25 mouse cellular contexts compared by ENCODE assay signal in the genomic region with DNA sequence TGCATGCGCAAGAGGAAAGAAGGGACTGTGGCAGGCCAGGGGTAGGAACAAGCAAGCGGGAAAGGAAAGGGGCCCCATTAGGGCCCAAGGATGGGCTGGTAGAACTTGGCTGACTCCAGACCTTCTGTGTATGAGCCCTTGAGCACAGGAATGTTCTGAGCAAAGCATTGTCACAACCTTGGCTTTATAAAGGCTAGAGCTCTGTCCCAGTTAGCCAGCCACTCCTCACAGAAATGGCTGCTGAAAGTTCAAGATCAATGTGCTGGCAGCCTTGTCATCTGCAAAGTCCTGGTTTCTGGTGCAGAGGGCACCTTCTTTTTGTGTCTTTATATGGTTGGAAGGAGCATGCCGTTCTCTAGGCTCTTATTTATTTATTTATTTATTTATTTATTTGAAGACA. TPM values are rescaled to one million over a fixed set of nuclear protein-coding genes. Genes with fewer than 3 reads are reported as not detected.
A peak's percentile ranks its signal among the peaks of the same experiment; 100 is the strongest.
DNase-seq lines count a peak whose midpoint lies in the region; ATAC-seq and TF ChIP-seq lines count a peak whose summit lies in the region.
"Had no signal": no experiment of that assay in that cellular context is flagged by ENCODE, and none has a peak within 500 bp of the region (broad histone marks: within the 10 kb centered on the region; RNA-seq: fewer than 3 reads in every experiment).

No protein-coding gene starts in this region.

- no peak for TF ChIP-seq EP300 in liver, embryonic 14.5 days (IDR thresholded peaks at IDR 0.05; ENCODE audit: low read depth)

- ATAC-seq in liver, embryonic 12.5 days, result no peak
- no peak for ATAC-seq in liver, embryonic 11.5 days (replicated peaks; ENCODE audit: low FRiP score)
- no peak for ATAC-seq in liver, embryonic 14.5 days (ENCODE audit: insufficient read depth)
- no peak for ATAC-seq in liver, embryonic 16.5 days (ENCODE audit: low read depth)
- ATAC-seq in cerebellum, adult (ENCODE audit: insufficient number of reproducible peaks, low FRiP score, low TSS enrichment), result no peak
- ATAC-seq: CD4-positive, CD25-positive, alpha-beta regulatory T cell, adult 4 months; forebrain, embryonic 13.5 days; forebrain, embryonic 16.5 days; hindbrain, embryonic 16.5 days; intestine, embryonic 15.5 days had no signal

- peak overlapping the region; percentile 98 for H3K27ac ChIP-seq in liver, embryonic 12.5 days
- no peak overlapping the region for H3K27ac ChIP-seq in liver, embryonic 11.5 days (ENCODE audit: low read depth, low read length)
- peak overlapping the region; percentile 99 for H3K27ac ChIP-seq in liver, embryonic 14.5 days
- peak overlapping the region; percentile 98 for H3K27ac ChIP-seq in liver, embryonic 16.5 days (ENCODE audit: low read length)
- H3K27ac ChIP-seq: embryonic facial prominence, embryonic 12.5 days; embryonic facial prominence, embryonic 15.5 days; forebrain, embryonic 10.5 days; forebrain, embryonic 13.5 days; hindbrain, embryonic 10.5 days; hindbrain, embryonic 13.5 days; intestine, embryonic 15.5 days had no signal

- TF ChIP-seq CTCF in liver, embryonic 14.5 days (IDR thresholded peaks at IDR 0.05; ENCODE audit: low read depth), result no peak

- H3K4me3 ChIP-seq in liver, embryonic 12.5 days, result no peak overlapping the region
- no peak overlapping the region for H3K4me3 ChIP-seq in liver, embryonic 11.5 days (ENCODE audit: low read depth, low read length)
- no peak overlapping the region for H3K4me3 ChIP-seq in liver, embryonic 14.5 days (ENCODE audit: insufficient read depth in 1 of 2, low read depth in 2 of 2, low read length in 2 of 2)
- no peak overlapping the region for H3K4me3 ChIP-seq in liver, embryonic 16.5 days (ENCODE audit: low read depth, low read length)
- H3K4me3 ChIP-seq: embryonic facial prominence, embryonic 12.5 days; embryonic facial prominence, embryonic 15.5 days; forebrain, embryonic 10.5 days; forebrain, embryonic 13.5 days; heart, embryonic 12.5 days; heart, embryonic 15.5 days; hindbrain, embryonic 10.5 days; hindbrain, embryonic 13.5 days; intestine, embryonic 15.5 days had no signal

- H3K27me3 ChIP-seq in liver, embryonic 12.5 days (replicated peaks), result peaks cover 41% of the 10 kb centered on the region
- peaks cover 4% of the 10 kb centered on the region for H3K27me3 ChIP-seq in liver, embryonic 11.5 days (replicated peaks; ENCODE audit: control insufficient read depth, insufficient read depth, low read length)
- peaks cover 2% of the 10 kb centered on the region; the same call in 1 of the 2 replicates for H3K27me3 ChIP-seq in liver, embryonic 14.5 days (ENCODE audit: control insufficient read depth, insufficient read depth, low read length)
- no peaks in the 10 kb centered on the region for H3K27me3 ChIP-seq in liver, embryonic 16.5 days (ENCODE audit: control insufficient read depth, insufficient read depth, low read depth, low read length)
- H3K27me3 ChIP-seq: embryonic facial prominence, embryonic 12.5 days; embryonic facial prominence, embryonic 15.5 days; forebrain, embryonic 13.5 days; heart, embryonic 12.5 days; heart, embryonic 15.5 days; intestine, embryonic 15.5 days had no signal

- peak overlapping the region; percentile 67 for H3K4me2 ChIP-seq in liver, embryonic 12.5 days
- H3K4me2 ChIP-seq in liver, embryonic 11.5 days, result no peak overlapping the region
- H3K4me2 ChIP-seq in liver, embryonic 14.5 days (ENCODE audit: low read depth), result peak overlapping the region; percentile 81
- peak overlapping the region; percentile 74 for H3K4me2 ChIP-seq in liver, embryonic 16.5 days (ENCODE audit: low read depth, low read length)
- H3K4me2 ChIP-seq: embryonic facial prominence, embryonic 12.5 days; embryonic facial prominence, embryonic 15.5 days; forebrain, embryonic 13.5 days; heart, embryonic 12.5 days; heart, embryonic 15.5 days; hindbrain, embryonic 13.5 days; intestine, embryonic 15.5 days had no signal

- peak; percentile 50 for DNase-seq in adrenal gland, postnatal 14 days
- no peak for DNase-seq in adrenal gland, postnatal 4 days (ENCODE audit: low spot score in 2 of 2)
- no peak for DNase-seq in liver, embryonic 11.5 days (ENCODE audit: low spot score)
- no peak for DNase-seq in liver, embryonic 14.5 days (ENCODE audit: low read depth in 3 of 3, low spot score in 3 of 3)
- no peak for DNase-seq in layer of hippocampus, adult 9-10 months (ENCODE audit: low spot score)
- DNase-seq: cerebellum, adult 9-11 months; gastrocnemius, postnatal 10 days; gastrocnemius, postnatal 36 days; heart, postnatal 10 days; heart, postnatal 36 days had no signal

- peaks cover 80% of the 10 kb centered on the region for H3K4me1 ChIP-seq in liver, embryonic 12.5 days
- H3K4me1 ChIP-seq in liver, embryonic 11.5 days (replicated peaks; ENCODE audit: control insufficient read depth, insufficient read depth, low read length), result peaks cover 47% of the 10 kb centered on the region
- H3K4me1 ChIP-seq in liver, embryonic 14.5 days (replicated peaks; ENCODE audit: control insufficient read depth in 2 of 2, insufficient read depth in 2 of 2, low read length in 1 of 2), result peaks cover 57 to 60% of the 10 kb centered on the region in 2 experiments
- peaks cover 72% of the 10 kb centered on the region for H3K4me1 ChIP-seq in liver, embryonic 16.5 days (ENCODE audit: control insufficient read depth, low read depth, low read length)
- H3K4me1 ChIP-seq: embryonic facial prominence, embryonic 12.5 days; embryonic facial prominence, embryonic 15.5 days; forebrain, embryonic 10.5 days; forebrain, embryonic 13.5 days; hindbrain, embryonic 13.5 days had no signal

- no peaks in the 10 kb centered on the region for H3K9me3 ChIP-seq in liver, embryonic 12.5 days (replicated peaks)
- H3K9me3 ChIP-seq in liver, embryonic 11.5 days (ENCODE audit: control insufficient read depth, low read length), result no peaks in the 10 kb centered on the region
- no peaks in the 10 kb centered on the region for H3K9me3 ChIP-seq in liver, embryonic 14.5 days (ENCODE audit: control insufficient read depth, low read length)
- H3K9me3 ChIP-seq in liver, embryonic 16.5 days (replicated peaks; ENCODE audit: control insufficient read depth, low read length), result no peaks in the 10 kb centered on the region
- H3K9me3 ChIP-seq: embryonic facial prominence, embryonic 12.5 days; embryonic facial prominence, embryonic 15.5 days; forebrain, embryonic 10.5 days; forebrain, embryonic 13.5 days; heart, embryonic 12.5 days; heart, embryonic 15.5 days; hindbrain, embryonic 10.5 days; hindbrain, embryonic 13.5 days; intestine, embryonic 15.5 days had no signal

- H3K9ac ChIP-seq in liver, embryonic 12.5 days, result peak overlapping the region; percentile 64
- H3K9ac ChIP-seq in liver, embryonic 11.5 days (ENCODE audit: low read depth, low read length), result no peak overlapping the region
- peak overlapping the region; percentile 66 for H3K9ac ChIP-seq in liver, embryonic 14.5 days (replicated peaks)
- H3K9ac ChIP-seq in liver, embryonic 16.5 days (ENCODE audit: low read depth, low read length), result peak overlapping the region; percentile 46
- H3K9ac ChIP-seq: embryonic facial prominence, embryonic 12.5 days; embryonic facial prominence, embryonic 15.5 days; forebrain, embryonic 13.5 days; heart, embryonic 12.5 days; heart, embryonic 15.5 days; hindbrain, embryonic 13.5 days; intestine, embryonic 15.5 days had no signal

- 78% methylated on average over 3 of the region's 3 CpGs for WGBS in liver, embryonic 12.5 days (ENCODE audit: insufficient replicate concordance)
- WGBS in liver, embryonic 11.5 days, result 86% methylated on average over 3 of the region's 3 CpGs
- 82% methylated on average over 3 of the region's 3 CpGs for WGBS in liver, embryonic 14.5 days (ENCODE audit: insufficient replicate concordance)
- 75% methylated on average over 3 of the region's 3 CpGs for WGBS in liver, embryonic 16.5 days (ENCODE audit: insufficient replicate concordance)

- H3K36me3 ChIP-seq in liver, embryonic 12.5 days, result no peaks in the 10 kb centered on the region
- no peaks in the 10 kb centered on the region for H3K36me3 ChIP-seq in liver, embryonic 11.5 days (ENCODE audit: control insufficient read depth, insufficient read depth, low read length)
- no peaks in the 10 kb centered on the region for H3K36me3 ChIP-seq in liver, embryonic 14.5 days (replicated peaks; ENCODE audit: control insufficient read depth, insufficient read depth, low read depth)
- no peaks in the 10 kb centered on the region for H3K36me3 ChIP-seq in liver, embryonic 16.5 days (ENCODE audit: control insufficient read depth, insufficient read depth)
- H3K36me3 ChIP-seq: embryonic facial prominence, embryonic 12.5 days; embryonic facial prominence, embryonic 15.5 days; forebrain, embryonic 10.5 days; heart, embryonic 12.5 days; heart, embryonic 15.5 days; hindbrain, embryonic 10.5 days; hindbrain, embryonic 13.5 days; intestine, embryonic 15.5 days had no signal

RNA-seq across cellular contexts. Expression of a gene that starts 23.8 kb away (rescaled TPM):
- 60.2 and 61.5 TPM in 2 replicates for total RNA-seq in adrenal gland, postnatal 14 days (2021)
- 10 to 100 TPM; 55.2 to 62.3 TPM for total RNA-seq in adrenal gland, postnatal 4 days (2021)
- polyA plus RNA-seq in liver, embryonic 12.5 days (2016; fragmentation: Nextera tagmentation; extraction: Ambion mirVana), result 28.2 and 28.5 TPM in 2 replicates
- polyA plus RNA-seq in liver, embryonic 11.5 days (2014; fragmentation: Nextera tagmentation; extraction: Ambion mirVana), result 19.3 TPM in 2 replicates
- 13.9 and 16.2 TPM in 2 replicates for polyA plus RNA-seq in liver, embryonic 14.5 days (2012; rRNA removed)
- 22.7 and 24.1 TPM in 2 replicates for polyA plus RNA-seq in liver, embryonic 14.5 days (2014; fragmentation: Nextera tagmentation; extraction: Ambion mirVana)
- 22.6 and 23.2 TPM in 2 replicates for polyA plus RNA-seq in liver, embryonic 16.5 days (2015; fragmentation: Nextera tagmentation; extraction: Ambion mirVana)

RNA-seq across cellular contexts. Expression of a gene that starts 28.8 kb away (rescaled TPM):
- total RNA-seq in adrenal gland, postnatal 14 days (2021), result 23.7 and 27.2 TPM in 2 replicates
- total RNA-seq in adrenal gland, postnatal 4 days (2021), result 10 to 100 TPM; 25.7 to 27.5 TPM
- 23.7 and 26.8 TPM in 2 replicates for polyA plus RNA-seq in liver, embryonic 12.5 days (2016; fragmentation: Nextera tagmentation; extraction: Ambion mirVana)
- 29.1 and 30.0 TPM in 2 replicates for polyA plus RNA-seq in liver, embryonic 11.5 days (2014; fragmentation: Nextera tagmentation; extraction: Ambion mirVana)
- 10.6 and 10.9 TPM in 2 replicates for polyA plus RNA-seq in liver, embryonic 14.5 days (2012; rRNA removed)
- 11.9 and 14.4 TPM in 2 replicates for polyA plus RNA-seq in liver, embryonic 14.5 days (2014; fragmentation: Nextera tagmentation; extraction: Ambion mirVana)
- 11.3 and 12.6 TPM in 2 replicates for polyA plus RNA-seq in liver, embryonic 16.5 days (2015; fragmentation: Nextera tagmentation; extraction: Ambion mirVana)
